Mouse (Mus musculus): ENCODE data around the gene Msh3. TPM values are rescaled to one million over a fixed set of nuclear protein-coding genes. Genes with fewer than 3 reads are reported as not detected.
"Not testable (repeated sequence)": the region's sequence is repeated elsewhere in the genome, so short reads cannot be mapped to it uniquely, and the experiment has no call there.

Gene Msh3
- total RNA-seq, 2 experiments from 2014 or later, result 11.6 to 12.0 TPM

DNA sequence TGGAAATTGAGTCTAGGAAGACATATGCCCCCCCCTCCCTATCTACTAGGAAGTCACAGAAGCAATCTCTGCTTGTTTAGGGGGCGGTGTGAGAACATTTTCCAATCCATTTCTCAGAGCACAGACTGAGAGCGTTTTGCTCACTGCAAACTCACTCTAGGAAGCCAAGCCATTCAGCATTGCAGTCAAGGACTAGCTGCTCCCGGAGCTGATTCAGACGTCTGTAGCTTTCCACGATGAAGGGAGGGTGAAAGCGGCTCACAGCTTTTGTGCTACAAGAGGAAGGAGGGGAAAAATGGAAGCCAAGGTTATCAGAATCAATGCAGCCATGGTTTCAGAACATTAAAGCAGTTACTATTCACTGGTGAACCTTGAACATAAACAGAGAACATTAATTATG is 91.2 kb downstream of the Msh3 start:
- intact Hi-C loops (cut with DNase I), result no loop called here
- no peak for DNase-seq

DNA sequence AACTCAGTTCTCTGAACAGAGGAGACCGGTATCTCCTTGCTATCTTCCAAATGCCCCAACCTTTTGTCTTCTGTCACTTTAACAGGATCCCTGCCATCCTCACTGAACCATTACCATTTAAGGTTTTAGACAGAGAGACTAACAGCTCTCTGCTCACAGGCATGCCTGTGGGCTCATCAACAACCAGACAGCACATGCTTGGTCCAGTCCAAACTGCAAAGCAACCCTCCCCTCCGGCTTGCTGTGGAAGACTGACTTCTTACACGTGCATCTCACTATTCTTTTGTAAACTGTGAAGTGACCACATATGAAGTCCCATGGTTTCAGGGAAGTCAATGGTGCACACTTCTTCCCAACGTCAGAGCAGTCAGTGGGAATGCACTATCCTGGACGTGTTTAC is 93.5 kb downstream of the Msh3 start:
- no peak for DNase-seq
- intact Hi-C loops (cut with DNase I), result no loop called here

DNA sequence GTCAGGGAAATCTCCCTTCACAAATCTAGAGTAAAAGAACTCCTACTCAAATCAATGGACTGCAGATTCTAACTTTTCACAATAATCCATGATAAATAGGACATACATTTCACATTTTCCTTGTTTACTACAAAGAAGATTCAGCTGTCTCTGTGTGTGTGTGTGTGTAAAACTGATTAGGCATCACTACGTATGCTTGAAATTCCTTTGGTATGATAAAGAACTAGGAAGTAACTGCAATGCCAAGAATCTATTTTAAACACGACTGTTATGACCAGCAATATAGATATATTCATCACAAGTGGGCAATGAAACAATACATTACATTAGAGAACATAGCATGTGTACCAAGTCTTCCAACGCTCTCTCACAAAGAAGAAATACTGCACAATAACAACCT is 99.3 kb downstream of the Msh3 start:
- intact Hi-C loops (cut with DNase I), result no loop called here
- DNase-seq, result no peak

DNA sequence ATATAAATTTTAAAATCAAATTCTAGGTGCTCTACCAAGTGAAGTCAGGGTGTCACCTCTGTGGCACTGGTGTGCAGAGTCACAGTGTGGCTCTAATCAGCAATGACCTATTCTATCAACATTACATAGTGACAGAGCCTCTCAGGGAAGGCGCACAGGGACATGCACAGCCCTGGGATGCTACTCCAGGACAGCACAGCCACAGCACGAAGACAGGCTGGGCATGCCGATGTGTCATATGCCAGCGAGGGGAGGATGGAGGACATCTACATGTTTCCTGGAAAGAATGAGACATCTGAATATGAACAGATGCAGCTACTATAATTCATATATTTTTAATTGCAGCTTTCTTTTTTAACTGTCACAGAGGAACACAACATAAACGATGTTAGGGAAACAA is 101.0 kb downstream of the Msh3 start:
- intact Hi-C loops (cut with DNase I), result no loop called here
- DNase-seq, result no peak

- DNase-seq, result no peak
- intact Hi-C loops (cut with DNase I), result no loop called here
Measured at GRCm38 (mm10) chr13:92252331-92252730, 102.5 kb downstream of the Msh3 start.

- intact Hi-C loops (cut with DNase I), result no loop called here
- no peak for DNase-seq
Measured at GRCm38 (mm10) chr13:92247576-92247975, 107.2 kb downstream of the Msh3 start.

GRCm38 (mm10) chr13:92246966-92247365 is 107.8 kb downstream of the Msh3 start:
- intact Hi-C loops (cut with DNase I), result no loop called here
- no peak for DNase-seq

- intact Hi-C loops (cut with DNase I), result no loop called here
- DNase-seq, result no peak
Measured at GRCm38 (mm10) chr13:92244731-92245130, 110.1 kb downstream of the Msh3 start.

GRCm38 (mm10) chr13:92241426-92241825 is 113.4 kb downstream of the Msh3 start:
- DNase-seq, result no peak
- intact Hi-C loops (cut with DNase I), result no loop called here

DNA sequence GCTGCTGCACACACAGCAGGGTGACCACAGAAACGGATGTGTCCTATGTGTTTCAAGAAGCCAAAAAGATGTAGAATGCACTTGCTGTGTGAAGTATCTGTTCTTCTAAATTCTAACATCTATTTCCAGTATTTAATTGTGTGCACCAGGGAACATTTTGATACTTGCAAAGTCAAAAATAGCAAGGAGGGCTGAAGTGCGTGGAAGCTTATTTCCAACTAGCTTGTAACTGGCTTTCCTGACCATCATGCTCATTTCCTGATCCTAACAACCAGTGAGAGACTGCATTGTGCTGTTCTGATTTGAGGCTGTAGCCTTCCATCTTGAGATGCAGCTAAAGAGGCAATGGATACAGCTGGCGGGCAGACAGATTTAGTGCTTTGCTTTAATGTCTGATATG is 116.9 kb downstream of the Msh3 start:
- no peak for DNase-seq
- intact Hi-C loops (cut with DNase I), result no loop called here

- DNase-seq, result no peak
- intact Hi-C loops (cut with DNase I), result no loop called here
Measured at GRCm38 (mm10) chr13:92237016-92237415, 117.8 kb downstream of the Msh3 start.

DNA sequence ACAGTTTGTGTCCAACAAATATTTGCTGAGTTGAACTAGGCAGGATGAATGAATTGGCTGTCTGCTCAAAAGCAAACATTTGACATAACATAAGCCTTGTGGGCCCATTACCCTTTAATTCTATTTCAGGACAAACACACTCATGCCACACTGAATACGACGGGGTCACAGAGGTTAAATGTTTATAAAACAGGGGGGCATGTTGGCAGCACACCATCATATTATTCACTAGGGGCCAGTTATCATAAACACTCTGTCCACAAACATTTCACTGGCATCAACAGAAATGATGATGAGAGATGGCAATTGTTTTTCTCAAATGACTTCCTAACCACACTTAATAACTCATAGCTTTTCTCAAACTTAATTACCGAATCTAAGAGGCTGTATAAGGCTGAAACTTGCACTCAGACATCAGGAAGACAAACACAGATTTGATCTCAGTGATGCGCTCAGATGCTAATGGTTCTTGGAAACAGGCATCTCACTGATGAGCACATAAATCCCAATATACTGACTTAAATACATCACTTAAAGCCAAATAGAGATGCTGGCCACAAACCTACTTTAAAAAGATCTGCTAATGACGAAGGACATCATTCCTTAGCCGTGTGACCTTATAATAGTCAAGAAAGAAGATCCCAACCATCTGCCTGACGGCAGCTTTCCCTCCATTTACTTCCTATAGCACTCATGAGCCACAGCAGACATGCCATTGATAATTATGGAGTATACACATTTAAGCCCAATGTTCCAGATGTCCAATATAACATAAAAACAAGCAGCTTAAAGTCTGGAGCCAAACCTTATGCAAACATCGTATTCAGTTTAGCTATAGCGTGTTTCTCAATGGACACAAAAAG is 122.5 kb downstream of the Msh3 start:
- no peak for DNase-seq
- intact Hi-C loops (cut with DNase I), result no loop called here

DNA sequence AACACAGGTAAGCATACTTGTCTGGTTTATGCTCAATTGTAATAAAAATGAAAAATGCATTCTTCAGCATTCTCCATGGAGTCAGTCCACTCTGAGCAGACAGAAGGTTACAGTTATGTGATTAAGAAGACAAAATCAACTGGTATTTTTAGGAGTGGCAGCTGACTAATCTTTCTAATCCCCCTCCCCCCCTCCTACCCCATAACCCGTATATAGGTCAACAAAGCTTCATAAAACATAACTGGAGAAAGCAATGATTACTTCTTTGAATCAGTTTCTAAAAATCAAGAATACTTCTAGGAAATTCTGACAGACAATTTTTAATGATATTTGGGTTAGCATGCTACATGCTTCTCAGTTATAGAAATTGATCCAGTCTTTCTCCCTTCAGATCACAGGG is 126.8 kb downstream of the Msh3 start:
- no peak for DNase-seq
- intact Hi-C loops (cut with DNase I), result no loop called here

DNA sequence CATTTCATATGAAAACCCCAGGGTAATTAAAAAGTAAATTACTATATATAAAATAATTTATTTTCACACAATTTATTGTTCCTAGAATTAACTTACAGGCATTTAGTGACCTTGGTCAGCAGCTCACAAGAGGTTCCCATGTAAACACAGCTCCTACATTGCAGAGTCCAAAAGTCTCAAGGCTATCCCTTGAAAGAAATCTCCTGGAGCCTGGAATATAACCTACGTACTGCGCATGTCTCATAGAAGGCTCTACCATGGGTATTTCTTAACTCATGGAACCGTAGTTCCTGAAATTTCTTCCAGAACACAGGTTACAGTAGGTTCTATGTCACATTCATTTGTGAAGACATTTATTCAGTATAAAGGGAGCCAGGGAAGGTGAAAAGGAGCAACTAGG is 131.2 kb downstream of the Msh3 start:
- DNase-seq, result no peak
- intact Hi-C loops (cut with DNase I), result no loop called here

- no peak for DNase-seq
- intact Hi-C loops (cut with DNase I), result no loop called here
Measured at GRCm38 (mm10) chr13:92222763-92223162, 132.0 kb downstream of the Msh3 start.

DNA sequence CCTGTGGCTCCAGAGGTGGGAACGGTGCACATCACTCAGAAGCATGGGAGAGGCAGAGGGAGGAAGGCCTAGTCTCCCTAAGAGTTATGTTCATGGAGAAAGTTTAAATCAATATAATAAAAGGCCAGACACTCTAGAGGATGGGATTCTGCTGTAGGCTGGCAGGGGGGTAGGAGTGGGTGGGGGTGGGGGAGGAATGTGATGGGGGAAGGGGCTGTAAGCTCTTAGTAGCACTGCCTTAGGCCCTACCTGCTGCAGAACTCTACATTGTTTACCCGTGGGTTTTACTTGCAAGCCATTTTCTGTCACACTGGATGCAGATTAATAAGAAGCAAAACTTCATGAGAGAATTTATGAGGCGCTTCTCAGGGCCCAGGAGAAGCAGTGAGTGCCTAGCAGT is 135.0 kb downstream of the Msh3 start:
- no peak for DNase-seq
- intact Hi-C loops (cut with DNase I), result no loop called here

GRCm38 (mm10) chr13:92217216-92217615 is 137.6 kb downstream of the Msh3 start:
- intact Hi-C loops (cut with DNase I), result no loop called here
- no peak for DNase-seq

DNA sequence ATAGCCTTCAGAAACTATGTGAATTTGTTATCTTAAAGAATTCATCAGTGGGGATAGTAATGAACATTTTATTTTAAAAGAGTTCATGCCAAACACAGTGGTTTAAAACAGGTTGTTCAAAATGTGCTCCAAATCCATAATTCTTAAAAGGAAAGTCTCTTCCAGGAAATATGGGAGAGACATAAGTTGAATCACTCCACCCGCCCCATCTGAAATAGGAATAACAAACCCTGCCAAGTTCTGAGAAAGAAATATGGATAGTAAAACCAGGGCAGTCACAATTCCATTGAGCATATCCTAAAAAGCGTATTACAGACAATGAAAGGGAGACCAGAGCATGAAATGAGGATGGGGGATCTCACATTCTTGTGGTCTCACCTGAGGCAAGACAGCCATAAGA is 157.9 kb downstream of the Msh3 start:
- intact Hi-C loops (cut with DNase I), result no loop called here
- no peak for DNase-seq

DNA sequence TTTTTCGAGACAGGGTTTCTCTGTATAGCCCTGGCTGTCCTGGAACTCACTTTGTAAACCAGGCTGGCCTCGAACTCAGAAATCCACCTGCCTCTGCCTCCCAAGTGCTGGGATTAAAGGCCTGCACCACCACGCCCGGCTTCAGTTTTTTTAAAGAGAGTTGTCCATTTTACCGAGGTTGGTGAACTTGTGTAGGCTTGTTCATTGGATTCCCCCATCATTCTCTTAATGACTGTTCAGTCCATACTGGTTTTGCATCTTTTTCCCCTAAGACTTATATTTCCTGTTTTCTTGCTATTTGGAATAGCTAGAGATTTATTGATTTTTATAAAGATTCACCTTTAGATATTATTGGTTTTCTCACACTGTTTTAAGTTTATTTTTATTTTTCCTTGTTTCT is 161.0 kb downstream of the Msh3 start:
- DNase-seq; intact Hi-C loops (cut with DNase I): not testable (repeated sequence)

- DNase-seq; intact Hi-C loops (cut with DNase I): not testable (repeated sequence)
Measured at GRCm38 (mm10) chr13:92172686-92173085, 182.1 kb downstream of the Msh3 start.

Measured in gastrocnemius, postnatal 36 days (tissue).